Mouse (Mus musculus) layer of hippocampus, adult 2 months (tissue): ENCODE results near the gene 2610008E11Rik. TPM values are rescaled to one million over a fixed set of nuclear protein-coding genes. Genes with fewer than 3 reads are reported as not detected.
"Not testable (repeated sequence)": the region's sequence is repeated elsewhere in the genome, so short reads cannot be mapped to it uniquely, and the experiment has no call there.

Source experiments
- DNase-seq, 2 experiments: peaks; one replicate each; pipeline ENCODE4 v3.0.0; 2022; ENCODE audit warnings: low spot score in 2 of 2
- H3K27ac ChIP-seq: fragments of 200-600 bp; 2 replicates; pipeline ENCODE4 v1.8.1; 2022
- H3K4me3 ChIP-seq: fragments of 200-600 bp; 2 replicates; pipeline ENCODE4 v1.8.1; 2022; ENCODE audit warnings: mild to moderate bottlenecking
- CTCF ChIP-seq: fragments of 200-600 bp; conservative IDR thresholded peaks from 2 replicates; pipeline ENCODE4 v1.8.1; 2022; ENCODE audit warnings: antibody characterized with exemption, mild to moderate bottlenecking, moderate library complexity
- long read RNA-seq, 2 experiments: library from polyadenylated mRNA; stranded (forward); transcript quantifications; one replicate each; pipeline ENCODE4 v2.0.0; 2021; ENCODE audit warnings: borderline mapping rate in 2 of 2
- total RNA-seq, 2 experiments: library from RNA; stranded (reverse); gene quantifications; 2 replicates each; pipeline ENCODE4 v1.2.3; 2021

Gene 2610008E11Rik
- 10 to 100 TPM; 22.3 to 28.0 TPM for total RNA-seq
- long read RNA-seq, experiment 1, full-length matches to known transcripts = 9 of 15 reads
- long read RNA-seq, experiment 1, partial matches to known transcripts = 1 of 15 reads
- long read RNA-seq, experiment 1, other reads (novel, unspliced or antisense) = 5 of 15 reads
- long read RNA-seq, experiment 2, full-length matches to known transcripts = 21 of 24 reads
- long read RNA-seq, experiment 2, partial matches to known transcripts = 0 of 24 reads
- long read RNA-seq, experiment 2, other reads (novel, unspliced or antisense) = 3 of 24 reads

- peak within 1 kb of the TSS; percentile 100 for H3K27ac ChIP-seq
- peak; percentile 42 for TF ChIP-seq CTCF
- peak within 1 kb of the TSS; percentile 97 for H3K4me3 ChIP-seq
- DNase-seq = peak; percentile 87 to 96
These were observed at the start of gene 2610008E11Rik for GRCm38 (mm10) chr10:79097161-79097754. Gene 2610008E11Rik (minus strand): TSS chr10:79097600.

GRCm38 (mm10) chr10:79116125-79116849, 18.9 kb upstream of the 2610008E11Rik start:
- peak; percentile 26 to 61 for DNase-seq
- peak; percentile 83 for TF ChIP-seq CTCF
- Histone ChIP-seq H3K27ac (no peak overlapping the region), H3K4me3 (no peak overlapping the region)

DNA sequence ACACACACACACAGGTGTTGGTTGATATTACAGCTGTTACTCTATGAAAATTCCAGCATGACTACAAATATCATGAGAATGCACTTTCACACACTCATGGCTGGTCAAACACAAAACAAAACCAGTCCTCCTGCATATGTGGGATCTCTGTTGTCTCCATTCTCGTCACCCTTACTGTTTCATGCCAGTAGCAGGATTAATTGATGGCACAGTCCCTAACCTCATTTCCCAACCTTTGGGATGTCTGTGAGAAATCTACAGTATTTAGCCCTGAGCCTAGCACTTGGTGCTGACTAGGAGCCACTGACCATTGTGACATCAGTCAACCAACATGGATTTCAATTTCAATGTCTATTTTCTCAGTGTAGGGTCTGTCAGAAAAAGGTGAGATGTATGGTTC, 17.7 kb upstream of the 2610008E11Rik start:
- TF ChIP-seq CTCF = no peak
- no peak overlapping the region for H3K27ac ChIP-seq
- no peak for DNase-seq
- H3K4me3 ChIP-seq = no peak overlapping the region

DNA sequence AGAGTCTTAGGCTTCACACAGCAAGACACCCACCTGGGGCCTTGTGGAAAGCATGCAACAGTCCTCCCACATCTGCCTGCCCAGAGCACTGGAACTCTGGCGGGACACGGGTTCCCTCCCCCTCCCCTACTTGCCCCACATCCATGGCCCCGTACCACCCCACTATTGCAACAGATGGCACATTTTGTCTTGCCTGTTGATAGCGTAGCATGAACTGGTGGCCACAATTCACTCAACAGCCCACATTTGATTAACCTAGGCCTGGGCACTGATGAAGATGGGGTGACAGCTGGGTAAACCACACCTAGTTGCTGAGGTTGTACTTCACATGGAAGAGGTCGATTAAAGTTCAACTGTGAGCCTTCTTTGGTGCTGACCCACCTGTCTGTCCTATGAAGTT, 13.1 kb upstream of the 2610008E11Rik start:
- TF ChIP-seq CTCF = no peak
- DNase-seq = no peak
- H3K27ac ChIP-seq = no peak overlapping the region
- no peak overlapping the region for H3K4me3 ChIP-seq

GRCm38 (mm10) chr10:79109156-79109555, 11.8 kb upstream of the 2610008E11Rik start:
- no peak for TF ChIP-seq CTCF
- no peak for DNase-seq
- no peak overlapping the region for H3K27ac ChIP-seq
- H3K4me3 ChIP-seq = no peak overlapping the region

DNA sequence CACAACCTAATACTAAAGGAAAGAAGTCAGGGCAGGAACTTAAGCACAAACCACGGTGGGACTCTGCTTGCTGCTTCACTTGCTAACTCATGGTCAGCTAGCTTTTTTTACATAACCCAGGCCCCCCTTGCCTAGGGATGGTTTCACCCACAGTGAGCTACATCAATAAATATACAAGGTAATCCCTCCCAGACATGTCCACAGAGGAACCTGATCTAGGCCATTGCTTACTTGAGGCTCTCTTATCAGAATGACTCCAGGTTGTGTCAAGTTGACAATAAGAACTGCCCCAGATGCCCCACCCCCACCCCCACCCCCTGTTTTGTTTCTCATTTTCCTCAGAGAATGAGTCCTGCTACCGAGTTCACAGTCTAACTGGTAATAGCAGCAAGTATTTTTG, 10.1 kb upstream of the 2610008E11Rik start:
- Histone ChIP-seq H3K27ac (no peak overlapping the region), H3K4me3 (no peak overlapping the region)
- TF ChIP-seq CTCF = no peak
- DNase-seq = no peak

DNA sequence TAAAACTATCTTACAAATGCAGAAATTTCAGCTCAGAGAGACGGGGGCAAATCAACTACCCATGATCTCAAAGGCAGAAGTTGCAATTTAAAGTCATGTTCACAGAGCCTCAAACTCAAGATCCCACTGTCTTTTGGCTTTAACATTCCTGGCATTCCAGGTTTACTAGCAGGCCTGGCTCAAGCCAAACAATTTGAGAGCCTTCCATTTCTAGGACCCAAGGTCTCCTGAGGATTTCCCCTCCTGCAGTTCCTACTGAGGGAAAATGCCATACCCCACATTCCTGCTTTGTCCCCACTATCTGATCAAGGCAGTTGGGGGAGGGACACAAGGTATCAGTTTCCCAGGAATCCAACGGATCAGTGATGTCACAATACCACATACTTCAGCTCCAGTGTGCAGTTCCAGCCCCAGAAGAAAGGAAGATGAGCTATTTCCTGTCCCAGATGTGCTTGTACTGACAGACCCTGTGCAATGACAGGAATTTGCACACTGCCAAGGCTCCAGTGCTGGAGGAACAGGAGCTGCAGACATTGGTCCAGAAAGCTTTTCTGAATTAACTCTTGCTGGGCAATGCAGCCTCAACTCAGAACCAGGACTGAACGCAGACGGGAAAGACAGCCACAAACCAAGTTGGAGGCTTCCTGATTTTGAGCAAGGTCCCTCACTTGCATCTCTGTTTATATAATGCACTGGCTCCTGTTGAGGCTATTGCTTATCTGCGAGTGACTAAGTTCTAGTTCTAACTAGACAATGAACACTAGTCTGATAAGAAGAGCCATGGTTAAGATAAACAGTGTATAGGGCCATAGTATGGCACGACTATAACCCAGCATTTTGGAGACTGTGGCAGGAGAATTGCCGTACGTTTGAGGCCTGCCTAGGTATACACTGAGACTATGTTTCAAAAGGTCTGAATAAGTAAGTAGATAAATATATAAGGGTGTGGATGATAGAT, 9.2 kb upstream of the 2610008E11Rik start:
- no peak for DNase-seq
- TF ChIP-seq CTCF = no peak
- no peak overlapping the region for H3K27ac ChIP-seq
- no peak overlapping the region for H3K4me3 ChIP-seq

- peak overlapping the region; percentile 97 for H3K4me3 ChIP-seq
- DNase-seq = no peak
- TF ChIP-seq CTCF = no peak
- peak overlapping the region; percentile 100 for H3K27ac ChIP-seq
These were observed 694 bp downstream of the 2610008E11Rik start for GRCm38 (mm10) chr10:79096706-79097105.

DNA sequence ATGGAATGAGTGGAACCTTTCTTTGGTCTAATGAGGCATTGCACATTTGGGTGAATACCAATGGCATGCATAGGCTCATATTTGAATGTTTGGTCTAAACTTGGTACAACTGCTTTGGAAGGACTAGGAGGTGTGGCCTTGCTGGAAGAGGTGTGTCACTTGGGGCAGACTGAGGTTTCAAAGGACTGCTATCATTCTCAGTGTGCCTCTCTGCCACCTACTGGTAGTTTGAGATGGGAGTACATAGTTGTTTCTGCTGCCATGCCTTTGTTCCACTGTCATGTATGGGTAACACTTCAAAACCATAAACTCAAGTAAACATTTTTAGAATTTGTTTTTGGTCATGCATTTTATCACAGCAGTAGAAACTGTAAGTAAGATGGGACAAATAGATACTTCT, 5.7 kb downstream of the 2610008E11Rik start:
- no peak for DNase-seq
- no peak overlapping the region for H3K27ac ChIP-seq
- TF ChIP-seq CTCF = peak; percentile 51
- H3K4me3 ChIP-seq = no peak overlapping the region

DNA sequence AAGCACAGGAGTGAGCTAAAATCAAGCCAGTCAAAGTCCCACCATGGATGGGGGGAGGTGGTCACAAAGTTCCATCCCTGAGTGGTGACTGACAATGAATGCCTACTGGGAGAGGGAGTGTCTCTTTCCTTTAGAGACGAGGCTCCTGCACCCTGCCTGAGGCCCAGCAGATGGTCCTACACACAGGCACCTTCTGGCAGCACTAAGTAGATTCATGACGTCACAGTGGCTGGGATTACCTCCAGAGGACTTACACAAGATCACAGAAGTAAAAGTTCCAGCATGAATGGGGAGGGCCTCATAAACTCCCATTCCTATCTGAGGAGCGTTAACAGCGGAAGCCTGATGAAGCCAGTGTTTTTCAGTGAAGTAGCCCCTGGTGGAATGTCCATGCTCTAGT, 8.4 kb downstream of the 2610008E11Rik start:
- H3K4me3 ChIP-seq = no peak overlapping the region
- H3K27ac ChIP-seq = no peak overlapping the region
- DNase-seq = no peak
- no peak for TF ChIP-seq CTCF

- Histone ChIP-seq H3K4me3 (no peak overlapping the region), H3K27ac (no peak overlapping the region)
- DNase-seq = no peak
- no peak for TF ChIP-seq CTCF
These were observed 10.8 kb downstream of the 2610008E11Rik start for GRCm38 (mm10) chr10:79086577-79086976.

DNA sequence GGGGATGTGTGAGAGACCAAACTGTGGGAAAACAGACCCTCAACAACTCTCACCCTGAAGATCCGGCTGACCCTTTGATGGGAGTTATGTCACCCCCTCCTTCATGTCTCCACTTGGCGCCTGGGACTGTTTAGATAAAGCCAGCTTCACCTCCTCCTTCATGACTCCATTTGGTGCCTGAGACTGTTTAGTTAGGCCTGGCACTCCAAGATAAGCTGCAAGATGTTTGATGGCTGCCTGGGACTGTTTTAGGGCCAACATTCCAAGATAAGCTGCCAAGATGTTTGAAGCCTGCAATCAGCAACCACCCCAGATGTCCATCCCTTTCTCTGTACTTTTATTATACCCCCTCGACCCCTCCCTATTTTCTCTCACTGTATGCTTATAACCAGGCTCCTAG, 40.0 kb downstream of the 2610008E11Rik start:
- H3K27ac ChIP-seq, DNase-seq, H3K4me3 ChIP-seq: not testable (repeated sequence)

GRCm38 (mm10) chr10:79042457-79042856, 54.9 kb downstream of the 2610008E11Rik start:
- DNase-seq, H3K4me3 ChIP-seq, H3K27ac ChIP-seq: not testable (repeated sequence)
